Mouse (Mus musculus): ENCODE results near the gene 1700010I14Rik. TPM values are rescaled to one million over a fixed set of nuclear protein-coding genes. Genes with fewer than 3 reads are reported as not detected.

The 1700010I14Rik gene
- total RNA-seq, 1 experiment from 2014 or later, result 2.4 TPM

- 0 out of 4 replicates have a peak, but pooled peaks have one; percentile 24 to 33 for ATAC-seq (replicated peaks in 1 of 2; ENCODE audit: insufficient read depth in 1 of 2, low FRiP score in 2 of 2, low TSS enrichment in 1 of 2, low read depth in 1 of 2, poor library complexity in 2 of 2, severe bottlenecking in 2 of 2)
Observed at GRCm38 (mm10) chr17:8991160-8991559, 3.0 kb downstream of the 1700010I14Rik start.

DNA sequence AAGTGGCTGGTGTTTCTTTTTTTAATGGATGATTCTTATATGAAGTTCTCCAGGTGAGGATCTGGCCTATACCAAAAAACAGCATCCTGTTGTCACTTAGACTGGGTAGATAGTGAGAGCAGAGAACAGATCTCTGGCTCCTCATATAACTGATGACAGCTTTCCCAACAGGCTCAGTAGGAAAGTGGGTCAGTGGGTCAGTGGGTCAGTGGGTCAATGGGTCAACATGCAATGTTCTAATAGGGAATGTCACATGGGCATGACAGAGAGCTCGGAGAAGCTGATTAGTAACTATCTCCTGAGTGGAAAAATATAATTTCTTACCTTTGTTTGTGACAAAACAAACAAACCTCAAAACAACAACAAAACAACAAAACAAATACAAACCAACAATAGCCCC, 7.2 kb downstream of the 1700010I14Rik start:
- no peak for ATAC-seq (replicated peaks in 1 of 2; ENCODE audit: insufficient read depth in 1 of 2, low FRiP score in 2 of 2, low TSS enrichment in 1 of 2, low read depth in 1 of 2, poor library complexity in 2 of 2, severe bottlenecking in 2 of 2)

GRCm38 (mm10) chr17:9002438-9002837, 14.3 kb downstream of the 1700010I14Rik start:
- peak; percentile 80 to 84 for ATAC-seq (replicated peaks in 1 of 2; ENCODE audit: insufficient read depth in 1 of 2, low FRiP score in 2 of 2, low TSS enrichment in 1 of 2, low read depth in 1 of 2, poor library complexity in 2 of 2, severe bottlenecking in 2 of 2)

GRCm38 (mm10) chr17:9004516-9004915, 16.4 kb downstream of the 1700010I14Rik start:
- no peak for ATAC-seq (replicated peaks in 1 of 2; ENCODE audit: insufficient read depth in 1 of 2, low FRiP score in 2 of 2, low TSS enrichment in 1 of 2, low read depth in 1 of 2, poor library complexity in 2 of 2, severe bottlenecking in 2 of 2)

- no peak for ATAC-seq (replicated peaks in 1 of 2; ENCODE audit: insufficient read depth in 1 of 2, low FRiP score in 2 of 2, low TSS enrichment in 1 of 2, low read depth in 1 of 2, poor library complexity in 2 of 2, severe bottlenecking in 2 of 2)
Observed at GRCm38 (mm10) chr17:9023198-9023942, 35.2 kb downstream of the 1700010I14Rik start.

DNA sequence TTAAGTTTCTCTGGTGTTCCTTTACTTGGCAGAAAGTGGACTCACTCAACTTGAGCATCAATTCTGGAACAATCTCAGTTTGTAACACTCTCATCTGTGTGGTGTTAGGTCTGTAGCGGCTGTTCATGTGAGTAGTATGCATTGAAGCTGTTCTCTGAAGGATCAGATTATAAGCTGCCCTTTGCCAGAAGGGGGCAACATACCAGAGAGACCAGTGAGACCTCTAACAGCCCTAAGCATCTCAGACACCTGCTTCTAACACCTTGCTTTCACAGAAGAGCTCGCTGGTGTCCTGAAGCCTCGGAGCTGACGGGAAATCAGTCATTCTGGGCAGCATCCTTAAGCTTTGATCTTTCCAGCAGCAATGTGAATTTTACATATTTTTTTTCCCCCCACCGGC, 42.0 kb downstream of the 1700010I14Rik start:
- no peak; a peak in 1 of 4 replicates for ATAC-seq (replicated peaks in 1 of 2; ENCODE audit: insufficient read depth in 1 of 2, low FRiP score in 2 of 2, low TSS enrichment in 1 of 2, low read depth in 1 of 2, poor library complexity in 2 of 2, severe bottlenecking in 2 of 2)

GRCm38 (mm10) chr17:9031241-9032141, 43.4 kb downstream of the 1700010I14Rik start:
- peak; percentile 81 to 88 for ATAC-seq (replicated peaks in 1 of 2; ENCODE audit: insufficient read depth in 1 of 2, low FRiP score in 2 of 2, low TSS enrichment in 1 of 2, low read depth in 1 of 2, poor library complexity in 2 of 2, severe bottlenecking in 2 of 2)

- no peak for ATAC-seq (replicated peaks in 1 of 2; ENCODE audit: insufficient read depth in 1 of 2, low FRiP score in 2 of 2, low TSS enrichment in 1 of 2, low read depth in 1 of 2, poor library complexity in 2 of 2, severe bottlenecking in 2 of 2)
Observed at GRCm38 (mm10) chr17:9032362-9033044, 44.4 kb downstream of the 1700010I14Rik start.

GRCm38 (mm10) chr17:9033511-9033910, 45.4 kb downstream of the 1700010I14Rik start:
- no peak for ATAC-seq (replicated peaks in 1 of 2; ENCODE audit: insufficient read depth in 1 of 2, low FRiP score in 2 of 2, low TSS enrichment in 1 of 2, low read depth in 1 of 2, poor library complexity in 2 of 2, severe bottlenecking in 2 of 2)

- no peak for ATAC-seq (replicated peaks in 1 of 2; ENCODE audit: insufficient read depth in 1 of 2, low FRiP score in 2 of 2, low TSS enrichment in 1 of 2, low read depth in 1 of 2, poor library complexity in 2 of 2, severe bottlenecking in 2 of 2)
Observed at GRCm38 (mm10) chr17:9035561-9036348, 47.6 kb downstream of the 1700010I14Rik start.

- ATAC-seq (replicated peaks in 1 of 2; ENCODE audit: insufficient read depth in 1 of 2, low FRiP score in 2 of 2, low TSS enrichment in 1 of 2, low read depth in 1 of 2, poor library complexity in 2 of 2, severe bottlenecking in 2 of 2), result peak in 1 of 2 experiments; percentile 37; a peak in 1 of 4 replicates
Observed at GRCm38 (mm10) chr17:9042723-9043122, 54.6 kb downstream of the 1700010I14Rik start.

DNA sequence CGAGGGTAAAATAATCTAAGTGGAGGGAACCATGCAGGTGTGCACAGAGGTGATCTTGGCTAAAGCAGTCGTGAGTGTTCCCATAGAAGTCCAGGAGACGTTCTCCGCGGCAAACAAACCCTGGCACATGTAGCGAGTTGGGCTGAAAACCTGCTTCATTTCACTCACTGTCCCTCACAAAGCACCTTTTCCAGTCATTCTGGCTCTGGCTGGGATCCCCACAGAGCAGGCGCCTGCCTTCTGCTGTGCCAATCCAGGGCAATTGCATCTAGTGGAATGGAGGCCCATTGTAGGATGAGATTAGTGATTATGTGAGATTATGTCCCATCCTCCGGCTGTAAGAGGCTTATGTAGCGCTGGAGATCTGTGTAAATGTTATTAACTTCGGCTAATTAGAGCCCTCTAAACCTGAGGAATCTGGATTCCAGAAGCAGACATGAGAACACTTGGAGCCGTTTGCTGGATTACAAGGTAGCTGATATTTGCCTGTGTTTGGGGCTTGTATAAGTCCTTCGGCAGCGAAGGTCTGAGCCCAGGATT, 64.4 kb downstream of the 1700010I14Rik start:
- no peak for ATAC-seq (replicated peaks in 1 of 2; ENCODE audit: insufficient read depth in 1 of 2, low FRiP score in 2 of 2, low TSS enrichment in 1 of 2, low read depth in 1 of 2, poor library complexity in 2 of 2, severe bottlenecking in 2 of 2)

GRCm38 (mm10) chr17:9059360-9059932, 71.3 kb downstream of the 1700010I14Rik start:
- no peak for ATAC-seq (replicated peaks in 1 of 2; ENCODE audit: insufficient read depth in 1 of 2, low FRiP score in 2 of 2, low TSS enrichment in 1 of 2, low read depth in 1 of 2, poor library complexity in 2 of 2, severe bottlenecking in 2 of 2)
